Mouse (Mus musculus) liver, adult 2 months (tissue): ENCODE results near the gene Stip1.

Experiments used
- CTCF ChIP-seq: fragments of 200-500 bp; IDR thresholded peaks from 2 replicates; pipeline ENCODE4 v1.5.1; 2011; ENCODE audit warnings: low read depth, low read length, control low read depth
- POLR2A ChIP-seq: fragments of 200-500 bp; IDR thresholded peaks from 2 replicates; pipeline ENCODE4 v1.6.1; 2011; ENCODE audit warnings: low read length, control low read depth; ENCODE audit not compliant: insufficient read depth; ENCODE audit errors: extremely low read depth

GRCm38 (mm10) chr19:7014481-7015135 is 25.2 kb downstream of the Stip1 start:
- TF ChIP-seq CTCF (no peak), POLR2A (no peak)
